Mouse (Mus musculus) MN1 (cell line): ENCODE data around the gene Hoxd12.
A peak's percentile ranks its signal among the peaks of the same experiment; 100 is the strongest.

ENCODE experiments used
- DNase-seq: peaks from one replicate; pipeline ENCODE4 v3.0.0-alpha.2; 2016; ENCODE audit warnings: low spot score

Hoxd12 gene

GRCm38 (mm10) chr2:74695813-74696430 is 21.1 kb downstream of the Hoxd12 start:
- no peak for DNase-seq

- DNase-seq, result no peak
Observed at GRCm38 (mm10) chr2:74696442-74697335, 21.9 kb downstream of the Hoxd12 start.

- DNase-seq, result no peak
Observed at GRCm38 (mm10) chr2:74697567-74698121, 22.8 kb downstream of the Hoxd12 start, which contains the start of gene Hoxd9. TSS of gene Hoxd9 (plus strand) at chr2:74697727.

- DNase-seq, result no peak
Observed at GRCm38 (mm10) chr2:74698201-74699052, 23.6 kb downstream of the Hoxd12 start.

- no peak for DNase-seq
Observed at GRCm38 (mm10) chr2:74699053-74699430, 24.2 kb downstream of the Hoxd12 start.

GRCm38 (mm10) chr2:74699664-74700545 is 25.1 kb downstream of the Hoxd12 start:
- DNase-seq, result no peak

GRCm38 (mm10) chr2:74700546-74701112 is 25.8 kb downstream of the Hoxd12 start:
- DNase-seq, result no peak

- peak; percentile 65 for DNase-seq
Observed at GRCm38 (mm10) chr2:74701949-74702819, 27.4 kb downstream of the Hoxd12 start.

GRCm38 (mm10) chr2:74702820-74703219 is 28.0 kb downstream of the Hoxd12 start:
- no peak for DNase-seq

GRCm38 (mm10) chr2:74703317-74703716 is 28.5 kb downstream of the Hoxd12 start:
- DNase-seq, result no peak

GRCm38 (mm10) chr2:74703720-74704392 is 29.0 kb downstream of the Hoxd12 start:
- DNase-seq, result no peak

- no peak for DNase-seq
Observed at GRCm38 (mm10) chr2:74704393-74704998, 29.7 kb downstream of the Hoxd12 start, which contains the start of gene Hoxd8. TSS of gene Hoxd8 (plus strand) at chr2:74704615.

GRCm38 (mm10) chr2:74704999-74705466 is 30.2 kb downstream of the Hoxd12 start:
- DNase-seq, result no peak

- no peak for DNase-seq
Observed at GRCm38 (mm10) chr2:74705467-74706089, 30.8 kb downstream of the Hoxd12 start.

GRCm38 (mm10) chr2:74706393-74706960 is 31.7 kb downstream of the Hoxd12 start:
- no peak for DNase-seq

- no peak for DNase-seq
Observed at GRCm38 (mm10) chr2:74707599-74707998, 32.8 kb downstream of the Hoxd12 start.

- DNase-seq, result no peak
Observed at GRCm38 (mm10) chr2:74708676-74709075, 33.9 kb downstream of the Hoxd12 start.
